Mouse (Mus musculus) lung, adult 18-20 months (tissue): ENCODE data around the gene Sec22c.

Source experiments
- DNase-seq, 2 experiments: peaks; one replicate each; pipeline ENCODE4 v3.0.0; 2022; ENCODE audit warnings: mixed read lengths in 2 of 2

Gene Sec22c

GRCm38 (mm10) chr9:121690734-121691133 lies 14.6 kb downstream of the Sec22c start:
- no peak for DNase-seq

GRCm38 (mm10) chr9:121690200-121690651 lies 15.1 kb downstream of the Sec22c start:
- DNase-seq = no peak

GRCm38 (mm10) chr9:121684702-121685101 lies 20.6 kb downstream of the Sec22c start:
- no peak for DNase-seq

GRCm38 (mm10) chr9:121682037-121682680 lies 23.1 kb downstream of the Sec22c start:
- DNase-seq = no peak

GRCm38 (mm10) chr9:121681191-121681590 lies 24.1 kb downstream of the Sec22c start:
- no peak for DNase-seq

GRCm38 (mm10) chr9:121679549-121679948 lies 25.7 kb downstream of the Sec22c start:
- DNase-seq = peak; percentile 62 to 69

- peak; percentile 72 to 87 for DNase-seq
These were observed 27.8 kb downstream of the Sec22c start for GRCm38 (mm10) chr9:121677476-121677875.

- DNase-seq = peak in 1 of 2 experiments; percentile 47
These were observed 28.2 kb downstream of the Sec22c start for GRCm38 (mm10) chr9:121677069-121677468.

- DNase-seq = no peak
These were observed 29.7 kb downstream of the Sec22c start for GRCm38 (mm10) chr9:121675556-121675955.

- peak in 1 of 2 experiments; percentile 40 for DNase-seq
These were observed 30.3 kb downstream of the Sec22c start for GRCm38 (mm10) chr9:121675011-121675410.

- DNase-seq = no peak
These were observed 31.6 kb downstream of the Sec22c start for GRCm38 (mm10) chr9:121673716-121674115.

GRCm38 (mm10) chr9:121672311-121672710 lies 33.0 kb downstream of the Sec22c start:
- DNase-seq = peak; percentile 57 to 78

GRCm38 (mm10) chr9:121671300-121671699 lies 34.0 kb downstream of the Sec22c start:
- peak; percentile 59 to 75 for DNase-seq

- peak; percentile 70 to 72 for DNase-seq
These were observed 35.9 kb downstream of the Sec22c start for GRCm38 (mm10) chr9:121669348-121669791.

GRCm38 (mm10) chr9:121667822-121668221 lies 37.5 kb downstream of the Sec22c start:
- DNase-seq = no peak

- no peak for DNase-seq
These were observed 38.2 kb downstream of the Sec22c start for GRCm38 (mm10) chr9:121666957-121667630.

GRCm38 (mm10) chr9:121664104-121664503 lies 41.2 kb downstream of the Sec22c start:
- no peak for DNase-seq

- DNase-seq = no peak
These were observed 41.8 kb downstream of the Sec22c start for GRCm38 (mm10) chr9:121663467-121663866.

- no peak for DNase-seq
These were observed 45.5 kb downstream of the Sec22c start for GRCm38 (mm10) chr9:121659791-121660190.

GRCm38 (mm10) chr9:121658248-121658647 lies 47.0 kb downstream of the Sec22c start:
- DNase-seq = no peak

GRCm38 (mm10) chr9:121657143-121657542 lies 48.1 kb downstream of the Sec22c start:
- DNase-seq = no peak

- DNase-seq = no peak
These were observed 49.0 kb downstream of the Sec22c start for GRCm38 (mm10) chr9:121656322-121656721.

GRCm38 (mm10) chr9:121653668-121654067 lies 51.6 kb downstream of the Sec22c start:
- DNase-seq = peak; percentile 41 to 53

- DNase-seq = peak in 1 of 2 experiments; percentile 48
These were observed 58.3 kb downstream of the Sec22c start for GRCm38 (mm10) chr9:121647026-121647425.
